Mouse (Mus musculus) liver, adult 2 months (tissue): ENCODE measurements around the gene Hyal2. TPM values are rescaled to one million over a fixed set of nuclear protein-coding genes. Genes with fewer than 3 reads are reported as not detected.
"Not testable (repeated sequence)": the region's sequence is repeated elsewhere in the genome, so short reads cannot be mapped to it uniquely, and the experiment has no call there.

Experiments
- DNase-seq: peaks from one replicate; pipeline ENCODE4 v3.0.0-alpha.2; 2011; ENCODE audit warnings: low read depth, low spot score; ENCODE audit errors: extremely low read depth
- H3K27ac ChIP-seq: fragments of 200-500 bp; replicated peaks from 2 replicates; pipeline ENCODE4 v1.5.1; 2012; ENCODE audit warnings: low read depth, mild to moderate bottlenecking, control low read depth, inconsistent platforms, low read length; ENCODE audit not compliant: insufficient read depth
- H3K27me3 ChIP-seq: fragments of 200-500 bp; 2 replicates; pipeline ENCODE4 v1.6.1; 2012; ENCODE audit warnings: mild to moderate bottlenecking, moderate library complexity, low read length, inconsistent platforms; ENCODE audit not compliant: control insufficient read depth, insufficient read depth
- H3K36me3 ChIP-seq: fragments of 200-500 bp; 2 replicates; pipeline ENCODE4 v1.6.1; 2012; ENCODE audit warnings: low read length, inconsistent platforms; ENCODE audit not compliant: control insufficient read depth, insufficient read depth
- H3K4me1 ChIP-seq: fragments of 200-500 bp; 2 replicates; pipeline ENCODE4 v1.6.1; 2011; ENCODE audit warnings: low read length; ENCODE audit not compliant: control insufficient read depth, insufficient read depth
- H3K4me3 ChIP-seq: fragments of 200-500 bp; 2 replicates; pipeline ENCODE4 v1.5.1; 2011; ENCODE audit warnings: low read depth, mild to moderate bottlenecking, control low read depth, low read length, moderate library complexity; ENCODE audit not compliant: insufficient read depth
- H3K79me2 ChIP-seq: fragments of 200-500 bp; 2 replicates; pipeline ENCODE4 v1.6.1; 2012; ENCODE audit warnings: inconsistent platforms, mild to moderate bottlenecking, low read length, moderate library complexity; ENCODE audit not compliant: control insufficient read depth, insufficient read depth
- H3K9ac ChIP-seq: fragments of 200-500 bp; 2 replicates; pipeline ENCODE4 v1.6.1; 2012; ENCODE audit warnings: low read depth, mild to moderate bottlenecking, control low read depth, inconsistent platforms, low read length
- CTCF ChIP-seq: fragments of 200-500 bp; IDR thresholded peaks from 2 replicates; pipeline ENCODE4 v1.5.1; 2011; ENCODE audit warnings: low read depth, low read length, control low read depth
- POLR2A ChIP-seq: fragments of 200-500 bp; IDR thresholded peaks from 2 replicates; pipeline ENCODE4 v1.6.1; 2011; ENCODE audit warnings: low read length, control low read depth; ENCODE audit not compliant: insufficient read depth; ENCODE audit errors: extremely low read depth
- WGBS: fragments of 180-500 bp; shearing (Covaris S2); methylation state at CpG from one replicate; pipeline ENCODE4 v1.1.7; 2018; 5-methylcytosine and 5-hydroxymethylcytosine counted together
- polyA plus RNA-seq: library from polyadenylated mRNA; depleted of rRNA; stranded (reverse); fragments of >200 nt; gene quantifications from 2 replicates; pipeline ENCODE4 v1.2.3, GENCODE M21; 2012
- total RNA-seq: library from RNA; depleted of rRNA; stranded (reverse); fragments of >200 nt; gene quantifications from 2 replicates; pipeline ENCODE4 v1.2.3, GENCODE M21; 2014

Gene Hyal2
- total and polyA plus RNA-seq, 2 experiments = 38.4 to 64.1 TPM

GRCm38 (mm10) chr9:107555701-107556100 lies 12.0 kb upstream of the Hyal2 start:
- WGBS = 33% methylated on average over 2 of the region's 2 CpGs
- TF ChIP-seq CTCF (no peak), POLR2A (no peak)
- peak overlapping the region; percentile 68; the same call in 1 of the 2 replicates for H3K9ac ChIP-seq
- H3K4me1 ChIP-seq = peaks cover 17% of the 10 kb centered on the region
- peak overlapping the region; percentile 62 for H3K27ac ChIP-seq
- peaks cover 28% of the 10 kb centered on the region for H3K36me3 ChIP-seq
- peak overlapping the region; percentile 56 for H3K4me3 ChIP-seq
- no peak for DNase-seq
- no peaks in the 10 kb centered on the region for H3K27me3 ChIP-seq
- H3K79me2 ChIP-seq = no peaks in the 10 kb centered on the region; the same call in 1 of the 2 replicates

GRCm38 (mm10) chr9:107556346-107556745 lies 11.4 kb upstream of the Hyal2 start:
- Histone ChIP-seq H3K36me3 (peaks cover 32% of the 10 kb centered on the region), H3K79me2 (no peaks in the 10 kb centered on the region; the same call in 1 of the 2 replicates), H3K4me3 (no peak overlapping the region), H3K9ac (no peak overlapping the region), H3K27ac (no peak overlapping the region), H3K4me1 (peaks cover 14% of the 10 kb centered on the region), H3K27me3 (no peaks in the 10 kb centered on the region)
- 66% methylated on average over 3 of the region's 3 CpGs for WGBS
- TF ChIP-seq CTCF (no peak), POLR2A (no peak)
- no peak for DNase-seq

GRCm38 (mm10) chr9:107563029-107563581 lies 4.6 kb upstream of the Hyal2 start, which contains the start of gene Tusc2:
Gene Tusc2 (plus strand): TSS chr9:107563255.
- peaks cover 27% of the 10 kb centered on the region for H3K36me3 ChIP-seq
- peak within 1 kb of the TSS; percentile 80 for H3K27ac ChIP-seq
- under 1% methylated on average over 46 of the region's 46 CpGs for WGBS
- peaks cover 21% of the 10 kb centered on the region for H3K4me1 ChIP-seq
- peak; percentile 97 for DNase-seq
- no peaks in the 10 kb centered on the region for H3K27me3 ChIP-seq
- peak; percentile 53; the same call in 1 of the 2 replicates for TF ChIP-seq POLR2A
- no peak for TF ChIP-seq CTCF
- peak within 1 kb of the TSS; percentile 79 for H3K4me3 ChIP-seq
- peak within 1 kb of the TSS; percentile 89 for H3K9ac ChIP-seq
- peaks cover 9% of the 10 kb centered on the region; the same call in 1 of the 2 replicates for H3K79me2 ChIP-seq

GRCm38 (mm10) chr9:107565556-107565955 lies 2.2 kb upstream of the Hyal2 start:
- not testable (repeated sequence) for H3K4me3 ChIP-seq, H3K27me3 ChIP-seq, H3K9ac ChIP-seq, DNase-seq
- H3K36me3 ChIP-seq = peaks cover 11% of the 10 kb centered on the region
- H3K79me2 ChIP-seq = peaks cover 24% of the 10 kb centered on the region; the same call in 1 of the 2 replicates
- peak overlapping the region; percentile 12 for H3K27ac ChIP-seq
- H3K4me1 ChIP-seq = peaks cover 29% of the 10 kb centered on the region
- WGBS = 59% methylated on average over 5 of the region's 5 CpGs

- Histone ChIP-seq H3K4me3 (peak overlapping the region; percentile 28), H3K27ac (peak overlapping the region; percentile 94), H3K79me2 (peaks cover 29% of the 10 kb centered on the region; the same call in 1 of the 2 replicates), H3K36me3 (peaks cover 7% of the 10 kb centered on the region), H3K27me3 (no peaks in the 10 kb centered on the region), H3K9ac (peak overlapping the region; percentile 21), H3K4me1 (peaks cover 35% of the 10 kb centered on the region)
- TF ChIP-seq POLR2A = 0 out of 2 replicates have a peak, but pooled peaks have one; percentile 26
- peak; percentile 92 for TF ChIP-seq CTCF
- peak; percentile 79 for DNase-seq
- WGBS = 18% methylated on average over 15 of the region's 15 CpGs
Observed at GRCm38 (mm10) chr9:107566041-107566709, 1.6 kb upstream of the Hyal2 start.

- peak; percentile 62 for DNase-seq
- H3K9ac ChIP-seq = peak overlapping the region; percentile 82; the same call in 1 of the 2 replicates
- H3K27me3 ChIP-seq = no peaks in the 10 kb centered on the region
- H3K4me3 ChIP-seq = no peak overlapping the region
- peaks cover 41% of the 10 kb centered on the region for H3K4me1 ChIP-seq
- H3K36me3 ChIP-seq = peaks cover 2% of the 10 kb centered on the region
- 7% methylated on average over 3 of the region's 3 CpGs for WGBS
- H3K27ac ChIP-seq = peak overlapping the region; percentile 94
- TF ChIP-seq POLR2A = no peak
- TF ChIP-seq CTCF = 0 out of 2 replicates have a peak, but pooled peaks have one; percentile 30
- peaks cover 29% of the 10 kb centered on the region; the same call in 1 of the 2 replicates for H3K79me2 ChIP-seq
Observed at GRCm38 (mm10) chr9:107566855-107567254, 890 bp upstream of the Hyal2 start.
